Mouse (Mus musculus): ENCODE measurements around the gene Surf1.
"Not testable (repeated sequence)": the region's sequence is repeated elsewhere in the genome, so short reads cannot be mapped to it uniquely, and the experiment has no call there.

The Surf1 gene

GRCm38 (mm10) chr2:26885541-26885940, 30.8 kb downstream of the Surf1 start:
- DNase-seq = not testable (repeated sequence)

GRCm38 (mm10) chr2:26878571-26878970, 37.8 kb downstream of the Surf1 start:
- DNase-seq = no peak

- DNase-seq = no peak
Observed at GRCm38 (mm10) chr2:26870666-26871065, 45.7 kb downstream of the Surf1 start.

- no peak for DNase-seq
Observed at GRCm38 (mm10) chr2:26864879-26865278, 51.5 kb downstream of the Surf1 start, which contains the start of gene Abo. Gene Abo, minus strand, starts transcription at chr2:26864979.
